Mouse (Mus musculus): ENCODE measurements around the gene Olfr666. TPM values are rescaled to one million over a fixed set of nuclear protein-coding genes. Genes with fewer than 3 reads are reported as not detected.

Gene Olfr666
- polyA plus RNA-seq, 1 experiment from 2014 or later = not detected

Other genes starting within 250 kb of the Olfr666 start
- gene Olfr658, start 248.6 kb downstream of the Olfr666 start, polyA plus RNA-seq (2015; fragmentation: Nextera tagmentation; extraction: Ambion mirVana) = not detected in 2 replicates
- not detected in 2 replicates for gene Olfr659, start 229.2 kb downstream of the Olfr666 start, polyA plus RNA-seq (2015; fragmentation: Nextera tagmentation; extraction: Ambion mirVana)
- not detected in 2 replicates for gene Olfr661, start 209.5 kb downstream of the Olfr666 start, polyA plus RNA-seq (2015; fragmentation: Nextera tagmentation; extraction: Ambion mirVana)
- not detected in 2 replicates for gene Usp17le, start 118.5 kb downstream of the Olfr666 start, polyA plus RNA-seq (2015; fragmentation: Nextera tagmentation; extraction: Ambion mirVana)
- gene Usp17lb, start 53.3 kb downstream of the Olfr666 start, polyA plus RNA-seq (2015; fragmentation: Nextera tagmentation; extraction: Ambion mirVana) = not detected in 2 replicates
- gene Usp17la, start 38.9 kb downstream of the Olfr666 start, polyA plus RNA-seq (2015; fragmentation: Nextera tagmentation; extraction: Ambion mirVana) = not detected in 2 replicates
- gene Olfr665, start 17.9 kb downstream of the Olfr666 start, polyA plus RNA-seq (2015; fragmentation: Nextera tagmentation; extraction: Ambion mirVana) = not detected in 2 replicates
- gene Olfr667, start 25.5 kb upstream of the Olfr666 start, polyA plus RNA-seq (2015; fragmentation: Nextera tagmentation; extraction: Ambion mirVana) = not detected in 2 replicates
- not detected in 2 replicates for gene Olfr668, start 32.1 kb upstream of the Olfr666 start, polyA plus RNA-seq (2015; fragmentation: Nextera tagmentation; extraction: Ambion mirVana)
- gene Olfr669, start 38.3 kb upstream of the Olfr666 start, polyA plus RNA-seq (2015; fragmentation: Nextera tagmentation; extraction: Ambion mirVana) = not detected in 2 replicates
- gene Olfr670, start 66.7 kb upstream of the Olfr666 start, polyA plus RNA-seq (2015; fragmentation: Nextera tagmentation; extraction: Ambion mirVana) = not detected in 2 replicates
- not detected in 2 replicates for gene Olfr671, start 83.2 kb upstream of the Olfr666 start, polyA plus RNA-seq (2015; fragmentation: Nextera tagmentation; extraction: Ambion mirVana)
- gene Olfr672, start 106.1 kb upstream of the Olfr666 start, polyA plus RNA-seq (2015; fragmentation: Nextera tagmentation; extraction: Ambion mirVana) = not detected in 2 replicates
- not detected in 2 replicates for gene Olfr675, start 132.5 kb upstream of the Olfr666 start, polyA plus RNA-seq (2015; fragmentation: Nextera tagmentation; extraction: Ambion mirVana)
- not detected in 2 replicates for gene Olfr676, start 136.7 kb upstream of the Olfr666 start, polyA plus RNA-seq (2015; fragmentation: Nextera tagmentation; extraction: Ambion mirVana)
- gene Olfr677, start 155.4 kb upstream of the Olfr666 start, polyA plus RNA-seq (2015; fragmentation: Nextera tagmentation; extraction: Ambion mirVana) = not detected in 2 replicates
- gene Olfr678, start 168.5 kb upstream of the Olfr666 start, polyA plus RNA-seq (2015; fragmentation: Nextera tagmentation; extraction: Ambion mirVana) = not detected in 2 replicates
- gene Olfr679, start 185.3 kb upstream of the Olfr666 start, polyA plus RNA-seq (2015; fragmentation: Nextera tagmentation; extraction: Ambion mirVana) = not detected in 2 replicates
- not detected in 2 replicates for gene Olfr680-ps1, start 196.9 kb upstream of the Olfr666 start, polyA plus RNA-seq (2015; fragmentation: Nextera tagmentation; extraction: Ambion mirVana)
- gene Olfr681, start 220.9 kb upstream of the Olfr666 start, polyA plus RNA-seq (2015; fragmentation: Nextera tagmentation; extraction: Ambion mirVana) = not detected in 2 replicates